In genomic region chr1:91457116-91457515, GRCm38 (mm10) we compare ENCODE assay signal across 8 mouse cellular contexts. TPM values are rescaled to one million over a fixed set of nuclear protein-coding genes. Genes with fewer than 3 reads are reported as not detected.
DNase-seq lines count a peak whose midpoint lies in the region; ATAC-seq and TF ChIP-seq lines count a peak whose summit lies in the region.

No protein-coding gene starts in this region.

- intact Hi-C loops in heart, postnatal 36 days (cut with DNase I): no loop called here

- no peaks in the 10 kb centered on the region for H3K9me3 ChIP-seq in heart, embryonic 14.5 days (ENCODE audit: control insufficient read depth, low read length)
- no peaks in the 10 kb centered on the region for H3K9me3 ChIP-seq in neural tube, embryonic 12.5 days
- no peaks in the 10 kb centered on the region for H3K9me3 ChIP-seq in lung, embryonic 14.5 days (ENCODE audit: low read depth, low read length)

- no peak for ATAC-seq in heart, embryonic 14.5 days (ENCODE audit: insufficient number of reproducible peaks, insufficient read depth, low FRiP score, low read depth)
- no peak for ATAC-seq in neural tube, embryonic 12.5 days (ENCODE audit: low FRiP score, low read depth)
- no peak for ATAC-seq in lung, embryonic 14.5 days (ENCODE audit: insufficient read depth)

- peaks cover 40 to 55% of the 10 kb centered on the region in 2 experiments for H3K4me1 ChIP-seq in heart, embryonic 14.5 days (ENCODE audit: control insufficient read depth in 2 of 2, insufficient read depth in 2 of 2, low read length in 2 of 2)
- H3K4me1 ChIP-seq in neural tube, embryonic 12.5 days: peaks cover 35% of the 10 kb centered on the region
- H3K4me1 ChIP-seq in lung, embryonic 14.5 days (ENCODE audit: insufficient read depth): peaks cover 38% of the 10 kb centered on the region

- no peak overlapping the region for H3K4me2 ChIP-seq in heart, embryonic 14.5 days (ENCODE audit: low read length)
- H3K4me2 ChIP-seq in neural tube, embryonic 12.5 days (replicated peaks): peak overlapping the region; percentile 85; the same call in 1 of the 2 replicates
- H3K4me2 ChIP-seq in lung, embryonic 14.5 days: peak overlapping the region; percentile 89

- WGBS in heart, embryonic 14.5 days: 90% methylated on average over 4 of the region's 4 CpGs
- 94% methylated on average over 4 of the region's 4 CpGs for WGBS in neural tube, embryonic 12.5 days
- WGBS in lung, embryonic 14.5 days: 71% methylated on average over 4 of the region's 4 CpGs

- no peaks in the 10 kb centered on the region for H3K27me3 ChIP-seq in heart, embryonic 14.5 days (ENCODE audit: control insufficient read depth, insufficient read depth, low read length)
- H3K27me3 ChIP-seq in neural tube, embryonic 12.5 days (replicated peaks): no peaks in the 10 kb centered on the region
- no peaks in the 10 kb centered on the region for H3K27me3 ChIP-seq in lung, embryonic 14.5 days (ENCODE audit: insufficient read depth, low read length)

- no peak overlapping the region for H3K4me3 ChIP-seq in heart, embryonic 14.5 days (ENCODE audit: control insufficient read depth in 1 of 2, insufficient read depth in 1 of 2, low read depth in 1 of 2, low read length in 2 of 2)
- H3K4me3 ChIP-seq in neural tube, embryonic 12.5 days: no peak overlapping the region
- H3K4me3 ChIP-seq in lung, embryonic 14.5 days (ENCODE audit: low read depth, low read length): no peak overlapping the region

- no peaks in the 10 kb centered on the region for H3K36me3 ChIP-seq in heart, embryonic 14.5 days (ENCODE audit: control insufficient read depth, insufficient read depth, low read length)
- no peaks in the 10 kb centered on the region for H3K36me3 ChIP-seq in neural tube, embryonic 12.5 days
- H3K36me3 ChIP-seq in lung, embryonic 14.5 days (ENCODE audit: insufficient read depth): no peaks in the 10 kb centered on the region

- H3K9ac ChIP-seq in heart, embryonic 14.5 days (ENCODE audit: low read length): peak overlapping the region; percentile 75
- no peak overlapping the region for H3K9ac ChIP-seq in neural tube, embryonic 12.5 days
- H3K9ac ChIP-seq in lung, embryonic 14.5 days: no peak overlapping the region

- DNase-seq in heart, postnatal 36 days: no peak
- DNase-seq in neural tube, embryonic 10.5 days (ENCODE audit: extremely low spot score, low spot score): no peak
- no peak for DNase-seq in lung, embryonic 14.5 days
- no peak for DNase-seq in embryo, embryonic 9.5 days (ENCODE audit: extremely low spot score)
- no peak for DNase-seq in left cerebral cortex, adult 11 months (ENCODE audit: low spot score)
- DNase-seq in right cerebral cortex, postnatal 14 days: no peak

- no peak for TF ChIP-seq CTCF in lung, embryonic 14.5 days (IDR thresholded peaks at IDR 0.05; ENCODE audit: low read depth)

- no peak overlapping the region for H3K27ac ChIP-seq in heart, embryonic 14.5 days (replicated peaks in 1 of 2; ENCODE audit: control insufficient read depth in 1 of 2, insufficient read depth in 1 of 2, low read depth in 2 of 2, low read length in 2 of 2)
- H3K27ac ChIP-seq in neural tube, embryonic 12.5 days: no peak overlapping the region
- H3K27ac ChIP-seq in lung, embryonic 14.5 days (ENCODE audit: low read depth): peak overlapping the region; percentile 97

RNA-seq across cellular contexts. Expression of gene Per2, which starts 2.0 kb away (rescaled TPM):
- 3.4 and 5.6 TPM in 2 replicates for polyA plus RNA-seq in heart, embryonic 14.5 days (2014; fragmentation: Nextera tagmentation; extraction: Ambion mirVana)
- total RNA-seq in heart, postnatal 36 days (2021): 10 to 100 TPM in 1 of 2 experiments, 1 to 10 TPM in 1; 7.9 to 13.5 TPM
- polyA plus RNA-seq in neural tube, embryonic 12.5 days (2016; fragmentation: Nextera tagmentation; extraction: Ambion mirVana): 2.8 and 3.6 TPM in 2 replicates
- 6.6 and 8.3 TPM in 2 replicates for polyA plus RNA-seq in lung, embryonic 14.5 days (2014; fragmentation: Nextera tagmentation; extraction: Ambion mirVana)

RNA-seq across cellular contexts. Expression of gene Traf3ip1, which starts 37.3 kb away (rescaled TPM):
- 3.3 and 3.4 TPM in 2 replicates for polyA plus RNA-seq in heart, embryonic 14.5 days (2014; fragmentation: Nextera tagmentation; extraction: Ambion mirVana)
- 1 to 10 TPM; 4.6 to 5.4 TPM for total RNA-seq in heart, postnatal 36 days (2021)
- 11.5 and 13.9 TPM in 2 replicates for polyA plus RNA-seq in neural tube, embryonic 12.5 days (2016; fragmentation: Nextera tagmentation; extraction: Ambion mirVana)
- 6.9 and 8.0 TPM in 2 replicates for polyA plus RNA-seq in lung, embryonic 14.5 days (2014; fragmentation: Nextera tagmentation; extraction: Ambion mirVana)

RNA-seq across cellular contexts. Expression of gene Hes6, which starts 43.3 kb away (rescaled TPM):
- polyA plus RNA-seq in heart, embryonic 14.5 days (2014; fragmentation: Nextera tagmentation; extraction: Ambion mirVana): 67.3 and 71.4 TPM in 2 replicates
- 10 to 100 TPM; 18.0 to 20.1 TPM for total RNA-seq in heart, postnatal 36 days (2021)
- polyA plus RNA-seq in neural tube, embryonic 12.5 days (2016; fragmentation: Nextera tagmentation; extraction: Ambion mirVana): 360 and 364 TPM in 2 replicates
- polyA plus RNA-seq in lung, embryonic 14.5 days (2014; fragmentation: Nextera tagmentation; extraction: Ambion mirVana): 53.7 and 56.4 TPM in 2 replicates

RNA-seq across cellular contexts. Expression of gene Ilkap, which starts 58.5 kb away (rescaled TPM):
- polyA plus RNA-seq in heart, embryonic 14.5 days (2014; fragmentation: Nextera tagmentation; extraction: Ambion mirVana): 98.5 and 108 TPM in 2 replicates
- 10 to 100 TPM; 47.4 to 51.9 TPM for total RNA-seq in heart, postnatal 36 days (2021)
- polyA plus RNA-seq in neural tube, embryonic 12.5 days (2016; fragmentation: Nextera tagmentation; extraction: Ambion mirVana): 148 and 153 TPM in 2 replicates
- 140 and 144 TPM in 2 replicates for polyA plus RNA-seq in lung, embryonic 14.5 days (2014; fragmentation: Nextera tagmentation; extraction: Ambion mirVana)
